Mouse (Mus musculus): ENCODE results near the gene B830017H08Rik. TPM values are rescaled to one million over a fixed set of nuclear protein-coding genes. Genes with fewer than 3 reads are reported as not detected.

The B830017H08Rik gene
- polyA plus RNA-seq, 1 experiment, result not detected

DNA sequence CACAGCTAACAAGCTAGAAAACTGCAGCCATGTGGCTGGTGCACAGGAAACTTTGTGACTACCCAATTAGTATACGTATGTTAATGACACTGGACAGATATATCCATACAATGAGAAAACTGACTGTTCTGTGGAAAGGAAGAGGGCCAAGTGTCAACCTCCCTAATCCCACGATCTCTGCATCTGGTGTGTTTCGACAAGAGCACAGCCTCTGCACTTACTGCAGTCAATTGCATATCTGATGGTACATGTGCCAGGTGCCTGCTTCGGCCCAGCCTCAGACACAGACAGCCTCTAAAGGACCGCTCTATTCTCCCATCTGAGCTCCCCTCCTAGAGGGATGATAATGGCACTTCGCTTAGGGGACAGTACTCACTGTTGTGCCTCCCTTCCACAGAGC, 15.5 kb downstream of the B830017H08Rik start:
- H3K79me3 ChIP-seq (ENCODE audit: low read depth), result no peaks in the 10 kb centered on the region
- H3ac ChIP-seq (ENCODE audit: control insufficient read depth, insufficient read length, low read depth), result no peak overlapping the region
- H3K27me3 ChIP-seq (ENCODE audit: control insufficient read depth, insufficient read depth, insufficient read length), result no peaks in the 10 kb centered on the region
- peaks cover 66% of the 10 kb centered on the region for H3K36me3 ChIP-seq (ENCODE audit: control insufficient read depth, insufficient read depth)
- no peaks in the 10 kb centered on the region for H3K79me2 ChIP-seq (ENCODE audit: control insufficient read depth, insufficient read depth)
- TF ChIP-seq USF1 (IDR thresholded peaks at IDR 0.05; ENCODE audit: low read depth), result no peak
- TF ChIP-seq MYOD1 (IDR thresholded peaks at IDR 0.05; ENCODE audit: control insufficient read depth, insufficient read length, low read depth), result no peak
- no peak for TF ChIP-seq FOSL1 (IDR thresholded peaks at IDR 0.05; ENCODE audit: insufficient read depth, low read length, poor library complexity, severe bottlenecking)
- TF ChIP-seq CEBPB (IDR thresholded peaks at IDR 0.05; ENCODE audit: low read depth), result no peak
- TF ChIP-seq MYOG (IDR thresholded peaks at IDR 0.05; ENCODE audit: control insufficient read depth, extremely low read depth, insufficient read length), result no peak
- TF ChIP-seq CTCF (IDR thresholded peaks at IDR 0.05; ENCODE audit: control insufficient read depth, insufficient read depth, insufficient read length), result no peak
- no peak for TF ChIP-seq MAX (IDR thresholded peaks at IDR 0.05)
- no peak overlapping the region for H3K4me3 ChIP-seq (ENCODE audit: insufficient read depth, poor library complexity, severe bottlenecking)

GRCm38 (mm10) chr16:17848928-17849327, 16.0 kb downstream of the B830017H08Rik start:
- no peaks in the 10 kb centered on the region for H3K79me2 ChIP-seq (ENCODE audit: control insufficient read depth, insufficient read depth)
- H3K27me3 ChIP-seq (ENCODE audit: control insufficient read depth, insufficient read depth, insufficient read length), result no peaks in the 10 kb centered on the region
- H3ac ChIP-seq (ENCODE audit: control insufficient read depth, insufficient read length, low read depth), result no peak overlapping the region
- no peak overlapping the region for H3K4me3 ChIP-seq (ENCODE audit: insufficient read depth, poor library complexity, severe bottlenecking)
- peaks cover 71% of the 10 kb centered on the region for H3K36me3 ChIP-seq (ENCODE audit: control insufficient read depth, insufficient read depth)
- no peaks in the 10 kb centered on the region for H3K79me3 ChIP-seq (ENCODE audit: low read depth)
- TF ChIP-seq MYOG (IDR thresholded peaks at IDR 0.05; ENCODE audit: control insufficient read depth, extremely low read depth, insufficient read length) (no peak), MAX (IDR thresholded peaks at IDR 0.05) (no peak), CEBPB (IDR thresholded peaks at IDR 0.05; ENCODE audit: low read depth) (no peak), CTCF (IDR thresholded peaks at IDR 0.05; ENCODE audit: control insufficient read depth, insufficient read depth, insufficient read length) (no peak), FOSL1 (IDR thresholded peaks at IDR 0.05; ENCODE audit: insufficient read depth, low read length, poor library complexity, severe bottlenecking) (no peak), MYOD1 (IDR thresholded peaks at IDR 0.05; ENCODE audit: control insufficient read depth, insufficient read length, low read depth) (no peak), USF1 (IDR thresholded peaks at IDR 0.05; ENCODE audit: low read depth) (no peak)

GRCm38 (mm10) chr16:17849486-17849885, 16.6 kb downstream of the B830017H08Rik start:
- Histone ChIP-seq H3K27me3 (ENCODE audit: control insufficient read depth, insufficient read depth, insufficient read length) (no peaks in the 10 kb centered on the region), H3K4me3 (ENCODE audit: insufficient read depth, poor library complexity, severe bottlenecking) (no peak overlapping the region), H3K79me2 (ENCODE audit: control insufficient read depth, insufficient read depth) (no peaks in the 10 kb centered on the region), H3ac (ENCODE audit: control insufficient read depth, insufficient read length, low read depth) (no peak overlapping the region), H3K79me3 (ENCODE audit: low read depth) (no peaks in the 10 kb centered on the region), H3K36me3 (ENCODE audit: control insufficient read depth, insufficient read depth) (peaks cover 73% of the 10 kb centered on the region)
- TF ChIP-seq CEBPB (IDR thresholded peaks at IDR 0.05; ENCODE audit: low read depth), result no peak
- TF ChIP-seq USF1 (IDR thresholded peaks at IDR 0.05; ENCODE audit: low read depth), result no peak
- TF ChIP-seq MYOD1 (IDR thresholded peaks at IDR 0.05; ENCODE audit: control insufficient read depth, insufficient read length, low read depth), result no peak
- no peak for TF ChIP-seq MAX (IDR thresholded peaks at IDR 0.05)
- TF ChIP-seq CTCF (IDR thresholded peaks at IDR 0.05; ENCODE audit: control insufficient read depth, insufficient read depth, insufficient read length), result no peak
- no peak for TF ChIP-seq FOSL1 (IDR thresholded peaks at IDR 0.05; ENCODE audit: insufficient read depth, low read length, poor library complexity, severe bottlenecking)
- TF ChIP-seq MYOG (IDR thresholded peaks at IDR 0.05; ENCODE audit: control insufficient read depth, extremely low read depth, insufficient read length), result no peak

DNA sequence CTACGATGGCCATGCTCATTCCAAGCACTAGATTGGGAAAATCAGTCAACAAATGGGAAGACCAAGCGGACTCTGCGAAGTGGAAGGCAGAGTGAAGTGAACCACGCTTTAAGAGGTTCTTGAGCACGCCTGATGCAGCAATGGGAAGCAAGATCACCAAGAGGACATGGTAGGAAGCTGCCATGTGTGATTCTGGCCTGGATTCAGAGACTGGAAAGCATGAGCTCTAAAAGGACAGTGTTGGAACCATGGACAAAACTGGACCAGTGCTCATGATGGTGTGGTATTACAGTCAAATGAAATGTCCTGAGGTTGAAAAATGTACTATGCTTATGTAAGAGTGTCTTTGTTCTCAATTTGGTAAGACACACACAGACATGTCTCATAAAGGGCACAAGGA, 18.4 kb downstream of the B830017H08Rik start:
- Histone ChIP-seq H3K4me3 (ENCODE audit: insufficient read depth, poor library complexity, severe bottlenecking) (no peak overlapping the region), H3K36me3 (ENCODE audit: control insufficient read depth, insufficient read depth) (peaks cover 74% of the 10 kb centered on the region), H3ac (ENCODE audit: control insufficient read depth, insufficient read length, low read depth) (no peak overlapping the region), H3K27me3 (ENCODE audit: control insufficient read depth, insufficient read depth, insufficient read length) (no peaks in the 10 kb centered on the region), H3K79me2 (ENCODE audit: control insufficient read depth, insufficient read depth) (no peaks in the 10 kb centered on the region), H3K79me3 (ENCODE audit: low read depth) (no peaks in the 10 kb centered on the region)
- TF ChIP-seq MAX (IDR thresholded peaks at IDR 0.05) (no peak), MYOG (IDR thresholded peaks at IDR 0.05; ENCODE audit: control insufficient read depth, extremely low read depth, insufficient read length) (no peak), USF1 (IDR thresholded peaks at IDR 0.05; ENCODE audit: low read depth) (no peak), CTCF (IDR thresholded peaks at IDR 0.05; ENCODE audit: control insufficient read depth, insufficient read depth, insufficient read length) (no peak), FOSL1 (IDR thresholded peaks at IDR 0.05; ENCODE audit: insufficient read depth, low read length, poor library complexity, severe bottlenecking) (no peak), MYOD1 (IDR thresholded peaks at IDR 0.05; ENCODE audit: control insufficient read depth, insufficient read length, low read depth) (no peak), CEBPB (IDR thresholded peaks at IDR 0.05; ENCODE audit: low read depth) (no peak)

DNA sequence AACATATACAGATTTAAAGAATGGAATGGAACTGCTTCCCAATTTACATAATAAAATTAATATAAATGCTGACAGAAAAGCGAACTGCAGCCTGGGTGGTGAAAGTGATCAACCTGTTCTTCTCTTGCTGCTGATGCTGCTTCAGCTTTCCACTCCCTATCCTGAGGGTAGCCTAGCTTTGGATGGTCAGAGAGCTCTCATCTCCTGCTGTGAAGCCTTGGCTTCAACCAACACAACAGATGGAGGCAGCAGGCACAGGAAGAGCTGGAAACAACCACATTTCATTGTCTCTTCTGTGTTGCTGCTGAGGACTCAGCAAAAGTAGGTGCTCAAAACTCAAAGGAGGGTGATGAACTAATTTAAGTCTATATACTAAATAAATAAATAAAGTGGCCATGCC, 18.9 kb downstream of the B830017H08Rik start:
- Histone ChIP-seq H3K4me3 (ENCODE audit: insufficient read depth, poor library complexity, severe bottlenecking) (no peak overlapping the region), H3K79me3 (ENCODE audit: low read depth) (no peaks in the 10 kb centered on the region), H3K79me2 (ENCODE audit: control insufficient read depth, insufficient read depth) (no peaks in the 10 kb centered on the region), H3K36me3 (ENCODE audit: control insufficient read depth, insufficient read depth) (peaks cover 74% of the 10 kb centered on the region), H3K27me3 (ENCODE audit: control insufficient read depth, insufficient read depth, insufficient read length) (no peaks in the 10 kb centered on the region), H3ac (ENCODE audit: control insufficient read depth, insufficient read length, low read depth) (no peak overlapping the region)
- TF ChIP-seq MYOD1 (IDR thresholded peaks at IDR 0.05; ENCODE audit: control insufficient read depth, insufficient read length, low read depth) (no peak), MYOG (IDR thresholded peaks at IDR 0.05; ENCODE audit: control insufficient read depth, extremely low read depth, insufficient read length) (no peak), CTCF (IDR thresholded peaks at IDR 0.05; ENCODE audit: control insufficient read depth, insufficient read depth, insufficient read length) (no peak), USF1 (IDR thresholded peaks at IDR 0.05; ENCODE audit: low read depth) (no peak), FOSL1 (IDR thresholded peaks at IDR 0.05; ENCODE audit: insufficient read depth, low read length, poor library complexity, severe bottlenecking) (no peak), MAX (IDR thresholded peaks at IDR 0.05) (no peak), CEBPB (IDR thresholded peaks at IDR 0.05; ENCODE audit: low read depth) (no peak)

- Histone ChIP-seq H3ac (ENCODE audit: control insufficient read depth, insufficient read length, low read depth) (no peak overlapping the region), H3K79me2 (ENCODE audit: control insufficient read depth, insufficient read depth) (no peaks in the 10 kb centered on the region), H3K79me3 (ENCODE audit: low read depth) (no peaks in the 10 kb centered on the region), H3K4me3 (ENCODE audit: insufficient read depth, poor library complexity, severe bottlenecking) (no peak overlapping the region), H3K27me3 (ENCODE audit: control insufficient read depth, insufficient read depth, insufficient read length) (no peaks in the 10 kb centered on the region), H3K36me3 (ENCODE audit: control insufficient read depth, insufficient read depth) (peaks cover 76% of the 10 kb centered on the region)
- TF ChIP-seq MYOG (IDR thresholded peaks at IDR 0.05; ENCODE audit: control insufficient read depth, extremely low read depth, insufficient read length), result no peak
- no peak for TF ChIP-seq CEBPB (IDR thresholded peaks at IDR 0.05; ENCODE audit: low read depth)
- TF ChIP-seq MAX (IDR thresholded peaks at IDR 0.05), result no peak
- no peak for TF ChIP-seq FOSL1 (IDR thresholded peaks at IDR 0.05; ENCODE audit: insufficient read depth, low read length, poor library complexity, severe bottlenecking)
- no peak for TF ChIP-seq USF1 (IDR thresholded peaks at IDR 0.05; ENCODE audit: low read depth)
- no peak for TF ChIP-seq MYOD1 (IDR thresholded peaks at IDR 0.05; ENCODE audit: control insufficient read depth, insufficient read length, low read depth)
- TF ChIP-seq CTCF (IDR thresholded peaks at IDR 0.05; ENCODE audit: control insufficient read depth, insufficient read depth, insufficient read length), result no peak
These were observed 20.3 kb downstream of the B830017H08Rik start for GRCm38 (mm10) chr16:17853263-17853662.
